Mouse (Mus musculus) A20 (cell line): ENCODE results near the gene Meis3.
A peak's percentile ranks its signal among the peaks of the same experiment; 100 is the strongest.

Experiments used
- DNase-seq: peaks from one replicate; pipeline ENCODE4 v3.0.0-alpha.2; 2011; ENCODE audit warnings: low read depth, low spot score

Gene Meis3

GRCm38 (mm10) chr7:16174597-16175541 is at the start of gene Meis3:
TSS of gene Meis3 (plus strand) at chr7:16175090.
- DNase-seq: peak; percentile 86

GRCm38 (mm10) chr7:16125829-16126228 is 49.1 kb upstream of the Meis3 start:
- no peak for DNase-seq

- no peak for DNase-seq
Observed at GRCm38 (mm10) chr7:16128344-16128743, 46.5 kb upstream of the Meis3 start.

- no peak for DNase-seq
Observed at GRCm38 (mm10) chr7:16128899-16129298, 46.0 kb upstream of the Meis3 start.

- DNase-seq: peak; percentile 69
Observed at GRCm38 (mm10) chr7:16129421-16129845, 45.5 kb upstream of the Meis3 start, which contains the start of gene Slc8a2. TSS of gene Slc8a2 (plus strand) at chr7:16129826.

DNA sequence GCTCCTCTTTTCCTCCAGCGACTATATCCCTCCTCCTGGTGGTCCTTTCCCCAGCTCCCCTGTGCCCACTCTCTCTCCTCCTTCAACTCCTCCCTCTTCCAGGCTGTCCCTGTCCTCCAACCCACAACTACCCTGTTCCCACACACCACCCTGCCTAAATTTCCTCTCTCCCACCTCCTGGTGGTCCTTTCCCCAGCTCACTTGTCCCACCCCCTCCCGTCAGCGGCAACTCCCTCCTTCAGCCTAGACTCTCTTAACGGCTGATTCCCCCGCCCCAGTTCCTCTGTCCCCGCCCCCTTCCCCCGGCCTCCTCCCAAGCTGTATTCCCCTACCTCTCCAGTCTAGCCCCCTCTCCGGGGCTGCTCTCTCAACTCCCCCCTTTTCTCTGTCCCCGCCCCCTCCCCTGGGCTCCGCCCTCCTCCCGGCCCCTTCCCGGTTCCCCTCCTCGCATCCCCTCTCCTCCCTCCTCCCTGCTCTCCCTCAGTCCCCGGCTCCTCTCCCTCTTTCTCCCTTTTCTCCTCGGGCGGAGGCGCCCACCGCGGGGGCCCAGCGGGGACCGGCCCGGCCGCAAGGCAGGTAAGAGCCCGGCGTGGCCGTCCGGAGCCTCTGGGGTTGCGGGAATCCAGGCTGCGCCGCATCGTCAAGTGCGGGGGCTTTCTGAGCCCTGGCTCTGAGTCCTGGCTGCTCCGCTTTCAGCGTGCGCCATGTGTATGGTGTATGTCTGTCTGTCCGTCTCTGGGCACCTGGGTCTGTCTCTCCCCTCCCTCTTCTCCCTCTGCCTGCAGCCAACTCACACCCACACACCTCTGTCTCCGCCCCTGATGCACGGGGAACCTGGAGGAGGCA is 44.8 kb upstream of the Meis3 start:
- DNase-seq: no peak

- DNase-seq: peak; percentile 31
Observed at GRCm38 (mm10) chr7:16130956-16131634, 43.8 kb upstream of the Meis3 start.

- DNase-seq: peak; percentile 68
Observed at GRCm38 (mm10) chr7:16132161-16132581, 42.7 kb upstream of the Meis3 start.

- DNase-seq: no peak
Observed at GRCm38 (mm10) chr7:16132926-16133325, 42.0 kb upstream of the Meis3 start.

DNA sequence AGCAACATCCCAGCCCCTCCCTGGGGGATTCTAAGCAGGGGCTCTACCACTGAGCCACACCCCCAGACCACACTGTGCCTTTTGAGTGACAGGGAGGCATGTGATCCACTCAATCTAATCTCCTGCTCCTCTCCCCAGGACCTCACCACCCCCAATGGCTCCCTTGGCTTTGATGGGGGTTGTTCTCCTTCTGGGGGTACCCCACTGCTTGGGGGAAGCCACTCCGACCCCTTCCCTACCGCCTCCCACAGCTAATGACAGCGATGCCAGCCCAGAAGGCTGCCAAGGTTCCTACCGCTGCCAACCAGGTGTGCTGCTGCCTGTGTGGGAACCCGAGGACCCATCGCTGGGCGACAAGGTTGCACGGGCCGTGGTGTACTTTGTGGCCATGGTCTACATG is 41.2 kb upstream of the Meis3 start:
- no peak for DNase-seq

GRCm38 (mm10) chr7:16134951-16135392 is 39.9 kb upstream of the Meis3 start:
- peak; percentile 63 for DNase-seq

- no peak for DNase-seq
Observed at GRCm38 (mm10) chr7:16146489-16147410, 28.1 kb upstream of the Meis3 start.

DNA sequence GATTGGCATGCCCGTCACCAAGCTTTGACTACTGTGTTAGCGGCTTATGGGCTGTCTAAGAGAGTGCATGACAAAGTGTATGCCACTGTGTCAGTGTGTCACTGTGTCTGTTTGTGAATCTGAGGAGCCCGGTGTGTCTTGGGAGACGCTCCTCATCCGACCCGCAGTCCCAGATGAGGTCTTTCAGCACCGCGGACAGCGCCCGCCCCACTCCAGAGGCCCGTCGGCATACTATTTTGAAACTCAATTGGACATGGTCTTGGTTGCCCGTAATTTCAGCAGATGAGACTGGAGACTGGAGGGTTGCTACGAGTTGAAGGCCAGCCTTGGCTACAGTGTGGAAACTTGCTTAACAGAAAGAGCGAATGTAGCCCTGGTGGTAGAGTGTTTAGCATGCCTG is 27.2 kb upstream of the Meis3 start:
- DNase-seq: no peak

- DNase-seq: no peak
Observed at GRCm38 (mm10) chr7:16149241-16149640, 25.6 kb upstream of the Meis3 start.

- DNase-seq: no peak
Observed at GRCm38 (mm10) chr7:16150191-16151145, 24.4 kb upstream of the Meis3 start.

GRCm38 (mm10) chr7:16153522-16153921 is 21.4 kb upstream of the Meis3 start:
- peak; percentile 72 for DNase-seq

DNA sequence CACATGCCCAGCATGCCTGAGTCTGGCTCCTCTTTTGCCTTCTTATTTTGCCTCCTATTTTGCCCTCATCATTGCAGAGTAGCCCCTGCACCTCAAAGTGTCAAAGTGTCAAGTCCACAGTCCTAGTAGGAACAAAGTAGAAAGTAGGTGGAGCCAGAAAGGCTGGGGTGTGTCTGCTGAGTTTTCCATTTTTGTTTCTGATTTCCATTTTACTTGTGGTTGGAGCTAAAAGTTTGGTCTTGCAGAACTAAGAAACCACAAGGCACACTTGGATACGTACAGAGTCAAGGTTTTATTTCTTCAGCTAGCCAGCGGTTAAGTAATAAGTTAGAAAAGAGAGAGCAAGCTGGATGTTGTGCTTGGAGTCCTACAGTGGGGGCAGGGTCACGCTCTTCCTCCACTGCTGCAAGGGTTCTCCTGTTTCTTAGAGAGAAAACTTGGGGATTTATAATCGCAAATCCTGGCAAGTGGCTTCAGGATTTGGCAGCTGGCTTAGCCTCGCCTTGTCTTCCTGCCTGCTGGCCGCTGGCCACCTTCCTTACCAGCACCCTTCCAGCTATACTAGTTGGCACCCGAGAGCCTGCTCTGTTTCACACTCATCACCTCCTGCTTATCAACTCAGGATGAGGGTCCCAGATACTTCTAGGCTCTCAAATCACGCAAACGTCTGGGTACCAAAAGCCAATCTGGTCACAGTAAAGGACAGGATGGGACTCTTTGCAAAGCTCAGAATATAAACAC is 19.6 kb upstream of the Meis3 start:
- peak; percentile 43 for DNase-seq

DNA sequence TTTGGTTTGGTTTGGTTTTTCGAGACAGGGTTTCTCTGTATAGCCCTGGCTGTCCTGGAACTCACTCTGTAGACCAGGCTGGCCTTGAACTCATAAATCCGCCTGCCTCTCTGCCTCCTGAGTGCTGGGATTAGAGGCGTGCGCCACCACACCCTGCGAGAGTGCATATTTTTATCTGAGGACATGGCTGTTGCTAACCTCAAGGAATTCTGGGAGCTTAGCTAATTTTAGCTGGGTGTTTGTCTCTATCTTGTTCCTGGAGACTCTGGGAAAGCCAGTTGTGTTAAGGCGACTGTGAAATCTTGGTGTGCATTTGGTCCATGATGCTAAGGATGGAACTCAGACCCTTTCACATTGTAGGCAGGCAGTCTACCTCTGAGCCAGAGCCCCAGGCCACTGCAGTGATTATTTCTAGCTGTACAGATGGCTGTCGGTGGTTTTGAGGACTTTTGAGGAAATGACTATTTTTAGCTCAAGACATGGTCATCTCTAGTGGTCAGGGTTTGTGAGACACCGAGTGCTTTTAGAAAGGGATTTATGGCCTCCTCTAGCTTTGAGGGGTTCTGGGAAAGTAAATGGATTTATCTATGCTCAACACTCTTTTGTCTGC is 18.7 kb upstream of the Meis3 start:
- no peak for DNase-seq
